Mouse (Mus musculus): Measurements from ENCODE around the gene Cnot4. TPM values are rescaled to one million over a fixed set of nuclear protein-coding genes. Genes with fewer than 3 reads are reported as not detected.
A peak's percentile ranks its signal among the peaks of the same experiment; 100 is the strongest.

Cnot4 gene
- polyA plus RNA-seq, 1 experiment from 2014 or later, result 31.9 TPM

DNA sequence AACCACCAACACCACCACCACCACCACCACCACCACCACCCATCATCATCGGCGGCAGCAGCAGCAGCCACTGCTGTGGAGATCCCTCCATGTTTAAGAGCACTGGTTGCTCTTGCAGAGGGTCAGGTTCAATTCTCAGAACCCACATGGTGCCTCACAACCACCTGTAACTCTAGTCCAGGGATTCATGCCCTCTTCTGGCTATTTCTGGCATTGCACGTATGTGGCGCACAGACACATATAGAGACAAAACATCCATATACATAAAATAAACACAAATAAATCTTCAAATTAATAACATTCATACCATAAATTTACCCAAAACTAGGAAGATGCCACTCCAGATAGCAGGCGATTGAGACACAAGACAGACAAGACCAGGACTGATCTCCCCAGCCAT, 122.8 kb downstream of the Cnot4 start:
- 95% methylated on average over 5 of the region's 5 CpGs for WGBS
- Histone ChIP-seq H3K9ac (no peak overlapping the region), H3K27ac (ENCODE audit: low read depth) (no peak overlapping the region), H3K4me1 (ENCODE audit: insufficient read depth) (no peaks in the 10 kb centered on the region), H3K36me3 (ENCODE audit: insufficient read depth) (no peaks in the 10 kb centered on the region), H3K9me3 (ENCODE audit: low read depth, low read length) (no peaks in the 10 kb centered on the region), H3K4me2 (no peak overlapping the region), H3K27me3 (ENCODE audit: insufficient read depth, low read length) (no peaks in the 10 kb centered on the region), H3K4me3 (ENCODE audit: low read depth, low read length) (no peak overlapping the region)
- DNase-seq (no peak), ATAC-seq (ENCODE audit: insufficient read depth) (no peak)
- peak; percentile 42 for TF ChIP-seq CTCF (IDR thresholded peaks at IDR 0.05; ENCODE audit: low read depth)

GRCm38 (mm10) chr6:35002261-35002669, 131.3 kb downstream of the Cnot4 start:
- WGBS, result 55% methylated on average over 18 of the region's 18 CpGs
- Histone ChIP-seq H3K4me3 (ENCODE audit: low read depth, low read length) (no peak overlapping the region), H3K9ac (no peak overlapping the region), H3K4me2 (peak overlapping the region; percentile 10; the same call in 1 of the 2 replicates), H3K36me3 (ENCODE audit: insufficient read depth) (no peaks in the 10 kb centered on the region), H3K4me1 (ENCODE audit: insufficient read depth) (no peaks in the 10 kb centered on the region), H3K9me3 (ENCODE audit: low read depth, low read length) (no peaks in the 10 kb centered on the region), H3K27me3 (ENCODE audit: insufficient read depth, low read length) (no peaks in the 10 kb centered on the region), H3K27ac (ENCODE audit: low read depth) (no peak overlapping the region)
- DNase-seq (peak; percentile 79), ATAC-seq (ENCODE audit: insufficient read depth) (no peak)
- no peak for TF ChIP-seq CTCF (IDR thresholded peaks at IDR 0.05; ENCODE audit: low read depth)

DNA sequence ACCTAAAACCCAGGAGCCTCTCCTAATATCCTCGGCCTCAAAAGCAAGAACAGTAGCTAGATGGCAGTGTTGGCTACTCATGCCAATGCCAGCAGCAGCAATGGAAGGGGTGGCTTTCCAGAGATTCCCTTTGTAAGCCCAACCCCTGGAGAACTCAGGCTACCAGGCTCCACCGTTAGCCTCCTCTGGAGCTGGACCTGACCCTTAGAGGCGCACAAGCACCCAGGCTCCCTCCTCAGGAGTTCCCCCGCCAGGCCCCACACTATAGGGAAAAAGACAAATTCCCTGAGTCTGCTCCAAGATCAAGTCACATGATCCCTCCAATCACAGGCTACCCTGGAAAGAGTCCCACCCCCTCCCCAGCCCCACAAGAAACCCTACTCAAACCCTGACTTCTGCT, 134.4 kb downstream of the Cnot4 start:
- no peak overlapping the region for H3K4me2 ChIP-seq

GRCm38 (mm10) chr6:34996496-34996895, 137.0 kb downstream of the Cnot4 start:
- no peak for TF ChIP-seq CTCF (IDR thresholded peaks at IDR 0.05; ENCODE audit: low read depth)
- H3K4me1 ChIP-seq (ENCODE audit: insufficient read depth), result no peaks in the 10 kb centered on the region; the same call in 1 of the 2 replicates
- no peak overlapping the region for H3K9ac ChIP-seq
- H3K4me3 ChIP-seq (ENCODE audit: low read depth, low read length), result no peak overlapping the region
- H3K9me3 ChIP-seq (ENCODE audit: low read depth, low read length), result no peaks in the 10 kb centered on the region
- WGBS, result 69% methylated on average over 4 of the region's 4 CpGs
- ATAC-seq (ENCODE audit: insufficient read depth) (no peak), DNase-seq (no peak)
- H3K27ac ChIP-seq (ENCODE audit: low read depth), result no peak overlapping the region
- no peaks in the 10 kb centered on the region for H3K36me3 ChIP-seq (ENCODE audit: insufficient read depth)
- H3K27me3 ChIP-seq (ENCODE audit: insufficient read depth, low read length), result no peaks in the 10 kb centered on the region
- H3K4me2 ChIP-seq, result no peak overlapping the region

More for the DNA sequence above, 134.4 kb downstream of the Cnot4 start:
- H3K27me3 ChIP-seq (ENCODE audit: insufficient read depth, low read length), result no peaks in the 10 kb centered on the region
- ATAC-seq (ENCODE audit: insufficient read depth) (peak; percentile 35; the same call in 1 of the 2 replicates), DNase-seq (peak; percentile 71)
- H3K4me1 ChIP-seq (ENCODE audit: insufficient read depth), result no peaks in the 10 kb centered on the region; the same call in 1 of the 2 replicates
- H3K36me3 ChIP-seq (ENCODE audit: insufficient read depth), result no peaks in the 10 kb centered on the region
- H3K9ac ChIP-seq, result no peak overlapping the region
- TF ChIP-seq CTCF (IDR thresholded peaks at IDR 0.05; ENCODE audit: low read depth), result peak; percentile 63
- no peaks in the 10 kb centered on the region for H3K9me3 ChIP-seq (ENCODE audit: low read depth, low read length)
- no peak overlapping the region for H3K27ac ChIP-seq (ENCODE audit: low read depth)
- H3K4me3 ChIP-seq (ENCODE audit: low read depth, low read length), result no peak overlapping the region
- 14% methylated on average over 4 of the region's 4 CpGs for WGBS

DNA sequence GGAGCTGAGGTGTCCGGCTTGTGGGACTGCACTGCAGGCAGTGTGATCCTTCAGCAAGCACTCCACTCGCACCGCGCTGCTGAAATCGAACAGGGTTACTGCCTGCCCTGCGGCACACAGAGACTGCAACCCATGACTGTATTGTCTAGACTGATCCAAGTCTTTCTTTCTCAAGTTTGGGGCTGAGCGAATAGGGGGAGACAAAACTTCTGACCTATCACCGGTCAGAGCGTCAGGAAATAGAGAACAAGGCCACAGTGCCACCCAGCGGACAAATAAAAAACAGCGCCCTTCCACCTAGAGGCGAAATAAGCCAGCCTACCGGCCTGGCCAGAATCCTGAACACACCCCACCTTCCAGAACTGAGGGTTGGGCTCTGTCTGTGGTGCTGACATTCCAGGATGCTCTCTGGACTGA, 138.3 kb downstream of the Cnot4 start:
- H3K9ac ChIP-seq, result no peak overlapping the region
- no peaks in the 10 kb centered on the region for H3K9me3 ChIP-seq (ENCODE audit: low read depth, low read length)
- H3K27me3 ChIP-seq (ENCODE audit: insufficient read depth, low read length), result no peaks in the 10 kb centered on the region
- H3K4me3 ChIP-seq (ENCODE audit: low read depth, low read length), result peak overlapping the region; percentile 25
- H3K36me3 ChIP-seq (ENCODE audit: insufficient read depth), result no peaks in the 10 kb centered on the region
- 6% methylated on average over 13 of the region's 13 CpGs for WGBS
- no peak overlapping the region for H3K27ac ChIP-seq (ENCODE audit: low read depth)
- ATAC-seq (ENCODE audit: insufficient read depth) (peak; percentile 84), DNase-seq (peak; percentile 97)
- H3K4me2 ChIP-seq, result peak overlapping the region; percentile 63
- peak; percentile 91 for TF ChIP-seq CTCF (IDR thresholded peaks at IDR 0.05; ENCODE audit: low read depth)
- H3K4me1 ChIP-seq (ENCODE audit: insufficient read depth), result no peaks in the 10 kb centered on the region; the same call in 1 of the 2 replicates

- peak overlapping the region; percentile 63 for H3K4me2 ChIP-seq
- H3K4me3 ChIP-seq (ENCODE audit: low read depth, low read length), result peak overlapping the region; percentile 25; the same call in 1 of the 2 replicates
- H3K9ac ChIP-seq, result no peak overlapping the region
- H3K27me3 ChIP-seq (ENCODE audit: insufficient read depth, low read length), result no peaks in the 10 kb centered on the region
- no peak for TF ChIP-seq CTCF (IDR thresholded peaks at IDR 0.05; ENCODE audit: low read depth)
- no peak overlapping the region for H3K27ac ChIP-seq (ENCODE audit: low read depth)
- H3K36me3 ChIP-seq (ENCODE audit: insufficient read depth), result no peaks in the 10 kb centered on the region
- no peak for ATAC-seq (ENCODE audit: insufficient read depth)
- 49% methylated on average over 5 of the region's 5 CpGs for WGBS
- DNase-seq, result peak; percentile 24
- no peaks in the 10 kb centered on the region; the same call in 1 of the 2 replicates for H3K4me1 ChIP-seq (ENCODE audit: insufficient read depth)
- H3K9me3 ChIP-seq (ENCODE audit: low read depth, low read length), result no peaks in the 10 kb centered on the region
These were observed 138.8 kb downstream of the Cnot4 start for GRCm38 (mm10) chr6:34994692-34995091.

GRCm38 (mm10) chr6:34989263-34989662, 144.3 kb downstream of the Cnot4 start:
- no peak for TF ChIP-seq CTCF (IDR thresholded peaks at IDR 0.05; ENCODE audit: low read depth)
- DNase-seq, result peak; percentile 36
- Histone ChIP-seq H3K36me3 (ENCODE audit: insufficient read depth) (no peaks in the 10 kb centered on the region), H3K4me2 (no peak overlapping the region), H3K4me3 (ENCODE audit: low read depth, low read length) (no peak overlapping the region), H3K27ac (ENCODE audit: low read depth) (no peak overlapping the region), H3K9me3 (ENCODE audit: low read depth, low read length) (no peaks in the 10 kb centered on the region), H3K27me3 (ENCODE audit: insufficient read depth, low read length) (no peaks in the 10 kb centered on the region), H3K4me1 (ENCODE audit: insufficient read depth) (peaks cover 3% of the 10 kb centered on the region; the same call in 1 of the 2 replicates), H3K9ac (no peak overlapping the region)
- WGBS, result 42% methylated on average over 6 of the region's 6 CpGs
- peak; percentile 29; the same call in 1 of the 2 replicates for ATAC-seq (ENCODE audit: insufficient read depth)
